Mouse (Mus musculus): ENCODE measurements around the gene Hoxc5. TPM values are rescaled to one million over a fixed set of nuclear protein-coding genes. Genes with fewer than 3 reads are reported as not detected.
A peak's percentile ranks its signal among the peaks of the same experiment; 100 is the strongest.

The Hoxc5 gene
- total and polyA plus RNA-seq, 2 experiments from 2014 or later = 5.4 to 6.4 TPM

DNA sequence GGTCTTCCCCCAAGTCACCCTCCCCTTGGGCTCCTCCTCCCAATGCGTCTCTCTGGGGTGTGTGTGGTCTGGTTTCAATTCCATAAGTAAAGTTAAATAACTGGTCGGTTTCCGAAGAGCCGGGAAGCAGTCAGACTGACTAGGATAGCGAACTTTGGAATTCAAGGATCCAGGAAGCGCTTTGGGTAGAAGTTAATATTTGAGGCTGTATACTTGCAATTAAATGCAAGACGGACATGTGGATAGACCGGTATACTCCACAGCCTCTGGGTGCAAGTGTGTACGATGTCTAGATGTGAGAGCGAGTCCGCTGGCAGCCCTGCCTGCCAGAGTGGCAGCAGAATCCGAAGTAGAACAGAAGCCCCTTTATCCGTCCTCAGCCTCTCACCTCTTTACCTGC lies 4.8 kb upstream of the Hoxc5 start:
- WGBS = 4% methylated on average over 13 of the region's 13 CpGs
- DNase-seq (ENCODE audit: low spot score) (no peak), ATAC-seq (no peak)
- no peak overlapping the region for H3K4me2 ChIP-seq (ENCODE audit: low read depth, low read length)
- TF ChIP-seq CTCF (IDR thresholded peaks at IDR 0.05; ENCODE audit: low read depth) = no peak
- no peak overlapping the region for H3K9ac ChIP-seq (replicated peaks; ENCODE audit: low read length)
- H3K9me3 ChIP-seq (ENCODE audit: low read length) = no peaks in the 10 kb centered on the region
- H3K36me3 ChIP-seq (ENCODE audit: insufficient read depth, low read length) = no peaks in the 10 kb centered on the region
- H3K4me3 ChIP-seq (ENCODE audit: low read length) = no peak overlapping the region
- H3K27ac ChIP-seq = no peak overlapping the region
- peaks cover 95% of the 10 kb centered on the region for H3K27me3 ChIP-seq (ENCODE audit: insufficient read depth, low read length)
- no peaks in the 10 kb centered on the region for H3K4me1 ChIP-seq (ENCODE audit: insufficient read depth, low read length)

DNA sequence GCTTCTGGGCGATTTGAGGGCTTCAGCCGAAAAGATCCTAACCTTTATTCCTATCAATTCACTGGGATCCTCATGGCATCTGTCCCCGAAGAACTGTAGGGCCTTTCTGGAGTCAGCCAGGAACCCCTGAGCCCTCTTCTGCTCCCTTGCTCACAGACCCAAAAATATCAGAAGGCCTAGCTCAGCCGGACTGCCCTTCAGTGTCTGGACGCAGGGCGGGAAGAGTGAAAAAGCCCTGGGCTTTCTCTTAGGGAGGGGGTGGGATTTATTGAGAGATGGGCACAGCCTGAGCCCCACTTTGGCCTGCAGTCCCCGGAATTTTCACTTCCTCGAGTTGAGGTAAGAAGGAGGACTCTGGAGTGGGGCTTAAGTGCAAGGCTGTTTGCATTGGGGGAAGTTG lies 4.0 kb upstream of the Hoxc5 start:
- Histone ChIP-seq H3K9ac (replicated peaks; ENCODE audit: low read length) (no peak overlapping the region), H3K27me3 (ENCODE audit: insufficient read depth, low read length) (peaks cover 93% of the 10 kb centered on the region), H3K4me1 (ENCODE audit: insufficient read depth, low read length) (no peaks in the 10 kb centered on the region), H3K9me3 (ENCODE audit: low read length) (no peaks in the 10 kb centered on the region), H3K27ac (no peak overlapping the region), H3K36me3 (ENCODE audit: insufficient read depth, low read length) (no peaks in the 10 kb centered on the region), H3K4me2 (ENCODE audit: low read depth, low read length) (no peak overlapping the region), H3K4me3 (ENCODE audit: low read length) (no peak overlapping the region)
- TF ChIP-seq CTCF (IDR thresholded peaks at IDR 0.05; ENCODE audit: low read depth) = no peak
- no peak for ATAC-seq
- no peak for DNase-seq (ENCODE audit: low spot score)
- WGBS = 3% methylated on average over 8 of the region's 8 CpGs

DNA sequence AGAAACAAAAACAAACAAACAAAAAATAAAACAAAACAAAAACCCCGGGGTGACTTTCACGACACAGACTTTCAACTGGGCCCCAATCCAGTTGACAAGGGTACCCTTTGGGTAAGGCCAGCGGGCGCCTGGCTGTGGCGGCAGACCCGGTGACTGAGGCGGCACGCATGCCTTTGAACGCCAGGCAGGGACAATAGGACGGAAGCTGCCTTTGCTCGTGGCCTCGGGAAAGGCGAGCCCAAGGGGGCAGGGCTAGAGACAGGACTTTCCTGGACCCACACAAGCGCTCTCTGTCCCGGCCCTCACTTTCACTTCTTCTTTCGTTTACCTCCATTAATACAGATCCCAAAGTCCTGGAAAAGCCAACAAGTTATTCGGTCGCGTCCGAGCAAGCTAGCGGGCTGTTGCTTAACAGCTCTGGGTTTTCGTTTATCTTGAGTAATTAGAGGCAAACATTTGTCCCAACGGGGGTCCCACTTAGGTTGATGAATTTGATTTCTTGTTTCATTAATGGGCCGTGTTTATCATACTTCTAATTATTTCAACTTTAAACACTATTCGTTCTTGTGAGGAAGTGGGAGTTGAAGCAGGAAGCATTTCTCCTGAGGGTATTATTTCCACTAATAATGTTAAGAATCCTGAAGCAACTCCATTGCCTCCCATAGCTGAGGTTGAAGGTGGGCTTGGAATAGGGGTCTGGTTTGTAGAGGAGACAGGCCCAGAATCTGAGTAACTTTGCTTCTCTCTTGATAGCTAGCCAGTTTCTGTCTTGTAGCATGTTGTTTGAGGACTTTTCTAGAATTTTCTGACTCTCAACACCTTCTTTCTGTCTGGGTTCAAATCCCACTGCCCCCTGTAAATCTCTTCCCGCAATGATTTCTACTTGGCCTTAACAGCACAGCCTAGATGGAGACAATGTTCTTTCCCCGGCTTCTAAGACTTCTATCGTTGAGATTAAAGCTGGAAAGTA lies 3.3 kb upstream of the Hoxc5 start:
- Histone ChIP-seq H3K27ac (no peak overlapping the region), H3K36me3 (ENCODE audit: insufficient read depth, low read length) (no peaks in the 10 kb centered on the region), H3K9me3 (ENCODE audit: low read length) (no peaks in the 10 kb centered on the region), H3K4me2 (ENCODE audit: low read depth, low read length) (no peak overlapping the region), H3K9ac (replicated peaks; ENCODE audit: low read length) (no peak overlapping the region), H3K4me1 (ENCODE audit: insufficient read depth, low read length) (no peaks in the 10 kb centered on the region), H3K4me3 (ENCODE audit: low read length) (no peak overlapping the region), H3K27me3 (ENCODE audit: insufficient read depth, low read length) (peaks cover 93% of the 10 kb centered on the region)
- WGBS = 2% methylated on average over 28 of the region's 28 CpGs
- no peak for DNase-seq (ENCODE audit: low spot score)
- ATAC-seq = no peak
- TF ChIP-seq CTCF (IDR thresholded peaks at IDR 0.05; ENCODE audit: low read depth) = no peak

DNA sequence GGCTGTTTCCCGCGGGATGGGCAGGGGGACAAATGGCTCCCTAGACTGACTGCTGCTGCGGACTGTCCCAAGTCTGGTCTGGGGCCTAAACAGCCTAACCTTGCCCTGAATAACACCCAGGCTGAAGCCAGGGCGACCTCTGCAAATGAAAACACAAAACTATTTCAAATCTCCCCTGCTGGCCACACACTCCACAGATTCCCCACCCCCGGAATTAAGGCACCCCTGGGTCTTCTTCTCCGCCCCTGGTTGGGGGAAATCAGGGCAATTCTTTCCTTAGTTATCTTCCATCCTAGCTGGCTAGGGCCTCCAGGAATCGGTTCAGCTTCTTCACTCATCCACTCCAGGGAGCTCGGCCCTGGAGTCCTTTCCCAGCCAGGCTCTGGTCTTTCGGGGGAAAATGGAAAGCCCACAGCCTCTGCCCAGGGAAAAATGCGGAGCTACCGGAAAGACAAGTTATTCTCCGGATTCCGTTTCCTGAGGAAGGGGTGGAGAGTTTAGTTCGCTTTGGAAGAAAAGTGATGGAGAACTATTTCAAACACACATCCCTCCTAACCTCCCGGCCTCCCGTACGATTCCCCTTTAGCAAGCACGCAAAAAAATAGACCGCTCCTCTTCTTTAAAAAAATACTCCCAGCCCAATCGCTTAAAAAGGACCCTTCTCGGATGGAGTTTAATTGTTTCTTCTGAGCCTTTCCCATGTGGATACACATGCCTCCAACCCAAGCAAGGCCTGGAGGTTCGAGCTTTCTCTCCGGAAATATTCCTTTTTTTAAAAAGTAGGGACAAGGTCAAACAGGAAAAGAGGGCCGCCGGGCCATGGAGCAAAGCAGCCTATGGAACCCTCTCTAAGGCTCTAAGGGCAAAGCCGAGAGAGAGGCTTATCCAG lies 2.0 kb upstream of the Hoxc5 start:
- H3K4me3 ChIP-seq (ENCODE audit: low read length) = no peak overlapping the region
- no peak overlapping the region for H3K9ac ChIP-seq (replicated peaks; ENCODE audit: low read length)
- no peak overlapping the region for H3K27ac ChIP-seq
- WGBS = 4% methylated on average over 26 of the region's 26 CpGs
- no peaks in the 10 kb centered on the region for H3K9me3 ChIP-seq (ENCODE audit: low read length)
- ATAC-seq = no peak
- TF ChIP-seq CTCF (IDR thresholded peaks at IDR 0.05; ENCODE audit: low read depth) = no peak
- no peak for DNase-seq (ENCODE audit: low spot score)
- no peaks in the 10 kb centered on the region for H3K36me3 ChIP-seq (ENCODE audit: insufficient read depth, low read length)
- H3K4me1 ChIP-seq (ENCODE audit: insufficient read depth, low read length) = no peaks in the 10 kb centered on the region
- H3K4me2 ChIP-seq (ENCODE audit: low read depth, low read length) = no peak overlapping the region
- H3K27me3 ChIP-seq (ENCODE audit: insufficient read depth, low read length) = peaks cover 96% of the 10 kb centered on the region

DNA sequence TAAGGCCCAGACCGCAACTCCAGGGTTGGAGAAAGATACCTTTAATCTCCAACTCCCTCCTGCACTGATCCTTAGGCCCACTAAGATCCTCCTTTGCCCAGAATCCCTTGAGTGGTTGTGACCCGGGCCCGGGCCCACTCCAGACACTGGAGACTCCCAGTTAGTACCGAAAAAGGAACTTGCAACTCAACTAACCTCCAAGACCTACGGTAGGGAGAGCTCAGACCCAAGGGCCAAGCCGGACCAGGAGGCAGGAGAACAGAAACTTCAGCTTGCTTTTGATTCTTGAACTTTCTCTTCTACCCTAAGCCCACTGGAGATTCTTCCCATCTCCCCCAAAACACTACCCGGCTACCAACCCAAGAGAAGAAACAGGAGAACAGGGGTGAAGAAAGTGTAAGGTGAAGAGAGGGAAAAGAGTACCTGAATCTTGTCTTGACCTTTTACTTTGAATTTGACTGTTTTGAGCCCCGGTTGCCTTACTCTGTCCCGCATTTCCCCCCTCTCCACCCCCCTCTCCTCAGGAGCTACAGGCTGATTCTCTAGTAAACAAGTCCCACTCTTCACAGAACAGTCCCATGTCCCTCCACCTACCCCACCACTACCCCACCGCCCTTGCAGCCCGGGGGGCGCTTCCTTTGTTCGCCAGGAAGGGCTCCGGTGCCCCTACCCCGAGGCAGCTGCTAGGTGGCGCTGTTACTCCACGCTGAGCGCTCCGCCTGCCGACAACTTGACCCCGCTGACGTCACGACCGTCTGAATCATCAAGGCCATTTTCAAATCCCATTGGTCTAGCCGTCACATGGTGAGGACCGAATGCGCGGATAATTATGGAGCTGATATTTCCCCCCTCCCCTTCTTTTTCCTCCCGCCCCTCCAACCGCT lies 1.1 kb upstream of the Hoxc5 start:
- H3K9ac ChIP-seq (replicated peaks; ENCODE audit: low read length) = no peak overlapping the region
- TF ChIP-seq CTCF (IDR thresholded peaks at IDR 0.05; ENCODE audit: low read depth) = peak; percentile 70
- peaks cover 96% of the 10 kb centered on the region for H3K27me3 ChIP-seq (ENCODE audit: insufficient read depth, low read length)
- ATAC-seq = peak; percentile 45; the same call in 1 of the 2 replicates
- H3K9me3 ChIP-seq (ENCODE audit: low read length) = no peaks in the 10 kb centered on the region
- no peaks in the 10 kb centered on the region for H3K4me1 ChIP-seq (ENCODE audit: insufficient read depth, low read length)
- peak; percentile 76 for DNase-seq (ENCODE audit: low spot score)
- no peak overlapping the region for H3K27ac ChIP-seq
- no peak overlapping the region for H3K4me3 ChIP-seq (ENCODE audit: low read length)
- H3K4me2 ChIP-seq (ENCODE audit: low read depth, low read length) = no peak overlapping the region
- no peaks in the 10 kb centered on the region for H3K36me3 ChIP-seq (ENCODE audit: insufficient read depth, low read length)
- 2% methylated on average over 29 of the region's 30 CpGs for WGBS

DNA sequence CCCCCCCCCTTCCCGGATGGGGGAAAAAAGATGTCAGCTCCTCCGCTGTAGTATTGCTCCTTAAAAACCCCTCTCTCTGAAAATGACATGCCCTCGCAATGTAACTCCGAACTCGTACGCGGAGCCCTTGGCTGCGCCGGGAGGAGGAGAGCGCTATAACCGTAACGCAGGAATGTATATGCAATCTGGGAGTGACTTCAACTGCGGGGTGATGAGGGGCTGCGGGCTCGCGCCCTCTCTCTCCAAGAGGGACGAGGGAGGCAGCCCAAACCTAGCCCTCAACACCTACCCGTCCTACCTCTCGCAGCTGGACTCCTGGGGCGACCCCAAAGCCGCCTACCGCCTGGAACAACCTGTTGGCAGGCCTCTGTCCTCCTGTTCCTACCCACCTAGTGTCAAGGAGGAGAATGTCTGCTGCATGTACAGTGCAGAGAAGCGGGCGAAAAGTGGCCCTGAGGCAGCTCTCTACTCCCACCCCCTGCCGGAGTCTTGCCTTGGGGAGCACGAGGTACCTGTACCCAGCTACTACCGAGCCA lies 399 bp upstream of the Hoxc5 start, which contains the start of gene Hoxc10:
Gene Hoxc10, plus strand, starts transcription at position 21 of the 536 bp plus-strand sequence.
- Histone ChIP-seq H3K36me3 (ENCODE audit: insufficient read depth, low read length) (no peaks in the 10 kb centered on the region), H3K9ac (replicated peaks; ENCODE audit: low read length) (no peak within 1 kb of the TSS), H3K9me3 (ENCODE audit: low read length) (no peaks in the 10 kb centered on the region), H3K4me3 (ENCODE audit: low read length) (no peak within 1 kb of the TSS), H3K27me3 (ENCODE audit: insufficient read depth, low read length) (peaks cover 96% of the 10 kb centered on the region), H3K4me2 (ENCODE audit: low read depth, low read length) (no peak within 1 kb of the TSS), H3K27ac (no peak within 1 kb of the TSS), H3K4me1 (ENCODE audit: insufficient read depth, low read length) (no peaks in the 10 kb centered on the region)
- no peak for ATAC-seq
- 3% methylated on average over 27 of the region's 27 CpGs for WGBS
- DNase-seq (ENCODE audit: low spot score) = no peak
- TF ChIP-seq CTCF (IDR thresholded peaks at IDR 0.05; ENCODE audit: low read depth) = no peak

Measured in hindbrain, postnatal 0 days (tissue).